Mouse (Mus musculus): Measurements from ENCODE around the gene Cops7b. TPM values are rescaled to one million over a fixed set of nuclear protein-coding genes. Genes with fewer than 3 reads are reported as not detected.

The Cops7b gene
- polyA plus RNA-seq, 1 experiment from 2014 or later = 36.0 TPM

DNA sequence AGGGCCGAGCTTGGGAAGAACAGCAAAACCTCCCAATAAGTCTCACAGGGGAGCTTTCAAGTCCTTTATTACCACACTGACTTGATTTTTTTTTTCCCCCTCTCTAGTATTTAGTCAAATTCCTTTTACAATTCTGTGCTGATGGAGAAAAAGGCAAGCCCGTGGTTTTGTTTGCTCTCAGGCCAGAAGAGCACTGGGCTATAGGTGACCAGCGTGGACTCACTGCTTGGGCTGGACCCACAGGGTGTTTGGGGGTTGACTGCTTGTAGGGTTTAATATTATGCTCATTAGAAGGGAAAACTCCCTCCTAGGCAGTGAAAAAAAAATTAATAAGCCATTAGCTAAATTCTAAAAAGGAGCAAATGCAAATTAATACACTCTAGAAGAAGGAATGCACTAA is 50.7 kb downstream of the Cops7b start:
- no peak overlapping the region for H3K27ac ChIP-seq
- H3K4me2 ChIP-seq = no peak overlapping the region
- peaks cover 18% of the 10 kb centered on the region; the same call in 1 of the 2 replicates for H3K4me1 ChIP-seq
- H3K27me3 ChIP-seq = no peaks in the 10 kb centered on the region
- 41% methylated on average over 3 of the region's 3 CpGs for WGBS
- no peak overlapping the region for H3K4me3 ChIP-seq
- no peak for ATAC-seq (ENCODE audit: insufficient number of reproducible peaks, low FRiP score, low TSS enrichment, low read depth)
- no peaks in the 10 kb centered on the region for H3K9me3 ChIP-seq
- H3K9ac ChIP-seq = no peak overlapping the region
- no peaks in the 10 kb centered on the region for H3K36me3 ChIP-seq

DNA sequence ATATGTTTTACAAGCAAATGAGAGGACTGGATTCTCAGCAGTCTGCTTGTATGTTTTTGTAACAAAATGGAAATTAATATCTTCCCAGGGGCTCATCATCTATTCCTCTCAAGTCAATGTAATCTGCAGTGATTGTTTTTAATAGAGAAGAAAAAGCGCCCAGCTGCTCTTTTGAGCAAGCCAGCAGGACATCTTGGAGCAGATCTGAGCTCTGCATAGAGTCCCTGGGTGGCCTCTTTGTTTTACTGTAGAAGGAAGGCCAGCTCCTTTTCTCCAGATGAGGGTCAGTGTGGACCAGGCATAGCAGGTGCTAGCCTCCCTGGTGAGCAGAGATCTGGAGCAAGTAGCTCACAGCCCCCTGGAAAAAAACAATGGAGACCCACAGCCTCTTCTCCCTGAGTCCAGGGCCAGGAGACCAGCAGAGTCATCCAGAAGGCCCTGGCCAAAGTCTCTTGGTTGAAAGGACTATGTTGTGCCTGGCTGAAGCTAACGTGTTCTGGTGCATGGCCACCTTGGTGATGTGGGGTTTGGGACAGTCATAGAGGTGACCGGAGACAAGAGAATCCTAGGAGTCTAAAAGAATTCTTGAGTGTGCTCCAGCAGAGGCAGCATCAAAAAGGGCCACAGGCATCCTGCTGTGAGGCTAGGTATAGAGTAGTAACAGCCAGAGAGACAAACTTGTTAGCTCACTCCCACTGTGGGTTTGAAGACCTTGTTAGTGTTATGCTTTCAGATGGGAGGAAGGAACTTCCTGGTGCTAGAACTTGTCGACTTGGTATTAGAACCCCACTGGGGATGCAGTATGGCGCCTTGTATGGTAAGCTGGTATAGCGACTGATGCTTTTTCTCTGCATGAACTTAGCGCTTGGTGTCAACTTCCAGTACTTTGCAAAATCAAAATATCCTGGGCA is 51.4 kb downstream of the Cops7b start:
- H3K9ac ChIP-seq = no peak overlapping the region
- no peak overlapping the region for H3K27ac ChIP-seq
- no peaks in the 10 kb centered on the region for H3K36me3 ChIP-seq
- H3K27me3 ChIP-seq = no peaks in the 10 kb centered on the region
- no peak overlapping the region for H3K4me2 ChIP-seq
- no peak overlapping the region for H3K4me3 ChIP-seq
- no peaks in the 10 kb centered on the region for H3K9me3 ChIP-seq
- no peak for ATAC-seq (ENCODE audit: insufficient number of reproducible peaks, low FRiP score, low TSS enrichment, low read depth)
- peaks cover 18% of the 10 kb centered on the region; the same call in 1 of the 2 replicates for H3K4me1 ChIP-seq
- WGBS = 68% methylated on average over 7 of the region's 7 CpGs

DNA sequence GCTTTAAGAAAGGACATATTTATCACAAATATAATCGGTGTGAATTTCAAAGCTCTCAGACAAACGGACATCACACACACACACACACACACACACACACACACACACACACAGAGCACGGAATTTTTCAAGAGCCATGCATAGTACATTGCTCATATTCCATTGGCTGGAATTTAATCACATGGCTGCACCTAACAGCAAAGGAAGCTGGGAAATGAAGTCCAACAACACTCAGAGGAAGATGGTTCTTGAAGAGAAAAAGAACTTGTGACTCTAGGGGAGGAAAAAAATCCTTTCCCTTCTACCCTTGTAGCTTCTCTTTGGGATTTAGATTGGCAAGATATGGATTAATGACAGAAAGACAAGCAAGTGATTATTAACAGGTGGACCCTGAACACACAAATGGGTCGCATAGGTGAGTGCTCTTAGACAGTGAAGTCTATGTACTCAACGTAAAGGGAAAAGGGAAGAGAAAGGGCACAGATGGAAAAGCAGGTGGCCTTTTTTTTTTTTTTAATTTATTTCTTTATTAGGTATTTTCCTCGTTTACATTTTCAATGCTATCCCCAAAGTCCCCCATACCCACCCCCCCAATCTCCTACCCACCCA is 52.2 kb downstream of the Cops7b start:
- Histone ChIP-seq H3K9ac (no peak overlapping the region), H3K4me2 (no peak overlapping the region), H3K27me3 (no peaks in the 10 kb centered on the region), H3K9me3 (no peaks in the 10 kb centered on the region), H3K4me1 (peaks cover 18% of the 10 kb centered on the region; the same call in 1 of the 2 replicates), H3K4me3 (no peak overlapping the region), H3K27ac (no peak overlapping the region), H3K36me3 (no peaks in the 10 kb centered on the region)
- ATAC-seq (ENCODE audit: insufficient number of reproducible peaks, low FRiP score, low TSS enrichment, low read depth) = no peak
- WGBS = 48% methylated on average over 6 of the region's 6 CpGs

DNA sequence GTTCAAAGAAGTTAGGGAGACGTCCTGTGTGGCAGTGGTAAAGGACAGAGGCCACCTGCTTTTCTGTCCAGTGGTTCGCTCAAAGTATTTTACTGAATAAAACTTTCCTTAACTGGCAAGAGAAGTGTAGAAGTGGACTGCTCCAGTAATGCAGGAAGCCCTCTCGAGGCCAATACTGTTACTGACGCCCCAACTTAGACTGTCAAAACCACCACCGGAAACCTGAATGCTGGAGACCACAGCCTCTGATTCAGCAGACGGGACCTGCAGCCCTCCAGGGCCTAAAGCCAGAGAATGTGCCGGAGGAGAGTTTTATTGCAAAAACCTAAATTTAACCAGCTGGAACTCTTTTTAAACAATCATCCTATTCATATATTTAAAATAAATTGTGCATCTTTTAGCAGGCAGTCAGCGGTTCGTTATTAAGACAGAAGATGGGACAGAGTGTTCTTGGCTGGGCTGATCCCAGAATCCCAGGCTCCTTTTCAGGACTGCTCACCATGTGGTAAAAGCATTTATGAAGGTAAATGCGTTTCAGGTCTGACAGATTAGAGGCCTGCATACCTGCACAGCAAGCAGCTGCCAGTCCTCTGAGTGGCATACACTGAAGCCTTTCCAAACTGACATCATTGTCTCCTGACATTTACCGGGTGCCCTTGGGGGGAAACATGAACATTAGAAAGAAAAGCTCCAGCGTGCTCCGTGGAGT is 60.6 kb downstream of the Cops7b start:
- Histone ChIP-seq H3K4me3 (no peak overlapping the region), H3K36me3 (no peaks in the 10 kb centered on the region), H3K27me3 (0 out of 2 replicates have a peak, but pooled peaks cover 4% of the 10 kb centered on the region), H3K9ac (no peak overlapping the region), H3K9me3 (no peaks in the 10 kb centered on the region), H3K27ac (peak overlapping the region; percentile 81), H3K4me1 (peaks cover 14% of the 10 kb centered on the region), H3K4me2 (0 out of 2 replicates have a peak overlapping the region, but pooled peaks have one; percentile 17)
- ATAC-seq (ENCODE audit: insufficient number of reproducible peaks, low FRiP score, low TSS enrichment, low read depth) = peak; percentile 79
- 16% methylated on average over 13 of the region's 13 CpGs for WGBS

DNA sequence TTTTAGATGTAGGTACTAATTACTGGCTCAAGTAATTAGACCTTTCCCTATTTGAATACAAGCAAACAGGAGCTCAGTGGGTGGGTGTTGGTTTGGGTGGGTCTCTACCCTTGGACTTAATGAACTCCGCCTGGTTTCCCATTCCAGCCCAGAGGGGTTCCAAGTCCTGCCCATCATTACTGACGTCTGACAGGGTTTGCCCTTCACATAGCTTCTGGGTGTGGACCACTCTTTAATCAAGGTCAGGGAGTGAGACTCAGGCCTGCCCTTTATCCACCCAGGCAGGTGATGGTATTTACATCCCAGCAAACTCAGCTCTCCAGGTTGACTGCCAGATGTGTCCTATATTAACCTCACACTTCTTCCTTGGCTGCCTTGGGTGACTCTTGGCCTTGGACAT is 64.8 kb downstream of the Cops7b start:
- WGBS = 44% methylated on average over 2 of the region's 2 CpGs
- Histone ChIP-seq H3K4me1 (peaks cover 13% of the 10 kb centered on the region), H3K4me3 (no peak overlapping the region), H3K4me2 (no peak overlapping the region), H3K9ac (no peak overlapping the region), H3K27me3 (0 out of 2 replicates have a peak, but pooled peaks cover 4% of the 10 kb centered on the region), H3K27ac (no peak overlapping the region), H3K9me3 (no peaks in the 10 kb centered on the region), H3K36me3 (no peaks in the 10 kb centered on the region)
- ATAC-seq (ENCODE audit: insufficient number of reproducible peaks, low FRiP score, low TSS enrichment, low read depth) = no peak

DNA sequence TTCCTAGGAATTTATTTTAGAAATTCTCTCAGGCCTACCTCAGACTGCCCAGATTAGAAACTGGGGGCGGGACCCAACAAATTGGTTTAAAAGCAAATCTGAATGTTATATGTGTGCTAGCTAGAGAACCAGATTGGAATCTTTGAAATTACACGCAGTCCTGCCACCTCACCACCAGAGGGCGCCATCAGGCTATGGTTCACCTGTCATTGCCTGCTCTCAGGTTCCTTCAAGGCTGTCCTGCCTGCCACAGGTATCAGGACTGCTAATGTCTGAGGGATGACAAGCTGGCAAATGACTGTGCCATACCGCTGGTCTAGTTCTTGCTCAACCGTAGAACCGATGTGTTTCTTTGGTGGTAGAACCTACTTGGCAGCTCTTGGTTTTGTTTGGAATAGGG is 67.6 kb downstream of the Cops7b start:
- Histone ChIP-seq H3K4me2 (no peak overlapping the region), H3K27ac (no peak overlapping the region), H3K4me1 (no peaks in the 10 kb centered on the region), H3K4me3 (no peak overlapping the region), H3K27me3 (0 out of 2 replicates have a peak, but pooled peaks cover 4% of the 10 kb centered on the region), H3K9me3 (no peaks in the 10 kb centered on the region), H3K9ac (no peak overlapping the region), H3K36me3 (no peaks in the 10 kb centered on the region)
- 15% methylated on average over 6 of the region's 6 CpGs for WGBS
- no peak for ATAC-seq (ENCODE audit: insufficient number of reproducible peaks, low FRiP score, low TSS enrichment, low read depth)

DNA sequence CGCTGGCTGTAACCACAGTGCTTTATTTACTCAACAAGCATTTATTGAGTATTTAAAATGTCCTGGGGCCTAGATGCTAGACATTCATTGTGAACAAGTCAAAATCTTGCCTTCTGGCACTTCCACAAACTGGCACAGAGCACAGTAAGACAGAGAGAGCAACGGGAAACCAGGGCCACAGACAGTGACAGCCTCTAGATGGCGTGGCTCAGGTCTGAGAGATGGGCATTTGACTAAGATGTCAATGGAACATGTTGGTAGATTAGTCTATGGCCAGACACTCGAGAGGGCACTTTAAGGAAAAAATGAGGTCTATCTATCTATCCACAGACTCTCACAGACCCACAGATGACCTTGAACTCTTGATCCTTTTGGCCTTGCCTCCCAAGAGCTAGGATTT is 70.0 kb downstream of the Cops7b start:
- no peak overlapping the region for H3K4me2 ChIP-seq
- no peak overlapping the region for H3K9ac ChIP-seq
- H3K27me3 ChIP-seq = no peaks in the 10 kb centered on the region
- H3K9me3 ChIP-seq = no peaks in the 10 kb centered on the region
- H3K4me3 ChIP-seq = no peak overlapping the region
- no peak for ATAC-seq (ENCODE audit: insufficient number of reproducible peaks, low FRiP score, low TSS enrichment, low read depth)
- H3K27ac ChIP-seq = no peak overlapping the region
- H3K36me3 ChIP-seq = no peaks in the 10 kb centered on the region
- 54% methylated on average over 4 of the region's 4 CpGs for WGBS
- no peaks in the 10 kb centered on the region for H3K4me1 ChIP-seq

DNA sequence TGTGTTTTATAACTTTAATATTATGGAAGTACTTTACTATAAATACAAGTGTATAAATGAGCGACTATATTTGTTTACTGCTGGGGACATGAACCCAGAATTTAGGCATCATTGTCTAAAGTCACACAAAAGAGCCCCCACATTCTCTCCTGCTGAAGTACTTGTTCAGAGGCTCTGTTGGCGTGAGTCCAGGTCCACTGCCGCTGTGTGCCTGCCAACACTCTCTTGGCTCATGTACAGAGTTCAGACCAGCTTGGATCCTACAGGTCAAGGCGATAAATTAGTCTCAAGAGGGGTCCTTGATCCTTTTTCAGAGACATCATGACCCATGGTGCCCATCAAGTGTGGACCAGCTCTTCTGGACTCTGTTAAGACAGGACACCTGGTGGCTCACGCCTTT is 74.4 kb downstream of the Cops7b start:
- Histone ChIP-seq H3K27me3 (0 out of 2 replicates have a peak, but pooled peaks cover 4% of the 10 kb centered on the region), H3K4me1 (no peaks in the 10 kb centered on the region), H3K9ac (no peak overlapping the region), H3K36me3 (no peaks in the 10 kb centered on the region), H3K4me3 (no peak overlapping the region), H3K27ac (no peak overlapping the region), H3K4me2 (no peak overlapping the region), H3K9me3 (no peaks in the 10 kb centered on the region)
- 78% methylated on average over 5 of the region's 5 CpGs for WGBS
- ATAC-seq (ENCODE audit: insufficient number of reproducible peaks, low FRiP score, low TSS enrichment, low read depth) = no peak

Small RNA genes within 50 kb of the gene (microRNA-seq; reads per million reads assigned to microRNA genes)
- gene Gm22955 = not detected

Other genes with a start within 250 kb of the Cops7b start
- 356 and 369 TPM in 2 replicates for gene Ncl, start 223.5 kb upstream of the Cops7b start, polyA plus RNA-seq (2015; fragmentation: Nextera tagmentation; extraction: Ambion mirVana)
- not detected in 2 replicates for gene Nmur1, start 156.7 kb upstream of the Cops7b start, polyA plus RNA-seq (2015; fragmentation: Nextera tagmentation; extraction: Ambion mirVana)
- gene Tex44, start 156.6 kb upstream of the Cops7b start, polyA plus RNA-seq (2015; fragmentation: Nextera tagmentation; extraction: Ambion mirVana) = not detected in 2 replicates
- 1,783 and 2,088 TPM in 2 replicates for gene Ptma, start 56.2 kb upstream of the Cops7b start, polyA plus RNA-seq (2015; fragmentation: Nextera tagmentation; extraction: Ambion mirVana)
- 65.5 and 66.5 TPM in 2 replicates for gene Pde6d, start 275 bp upstream of the Cops7b start, polyA plus RNA-seq (2015; fragmentation: Nextera tagmentation; extraction: Ambion mirVana)
- 8.6 and 9.5 TPM in 2 replicates for gene Nppc, start 87.7 kb downstream of the Cops7b start, polyA plus RNA-seq (2015; fragmentation: Nextera tagmentation; extraction: Ambion mirVana)
- gene Dis3l2, start 120.9 kb downstream of the Cops7b start, polyA plus RNA-seq (2015; fragmentation: Nextera tagmentation; extraction: Ambion mirVana) = 24.9 and 25.0 TPM in 2 replicates